ENCODE assay signal across 25 mouse cellular contexts in genomic region chr2:104253341-104253740, GRCm38 (mm10).
"Had no signal": no experiment of that assay in that cellular context is flagged by ENCODE, and none has a peak within 500 bp of the region (broad histone marks: within the 10 kb centered on the region; RNA-seq: fewer than 3 reads in every experiment).

No protein-coding gene starts in this region.

- DNase-seq: gastrocnemius, postnatal 14 days; gastrocnemius, postnatal 36 days; heart, adult 11 months; heart, adult 2 months; heart, postnatal 14 days; heart, postnatal 36 days; kidney, adult 11 months; kidney, adult 2 months; kidney, adult 9 months; kidney, postnatal 14 days; kidney, postnatal 36 days; layer of hippocampus, postnatal 36 days; left cerebral cortex, postnatal 4 days had no signal

- ATAC-seq: hindbrain, postnatal 0 days; intestine, embryonic 16.5 days; liver, embryonic 12.5 days had no signal

- H3K27ac ChIP-seq: heart, adult 2 months; heart, embryonic 13.5 days; heart, embryonic 15.5 days; hindbrain, embryonic 13.5 days; hindbrain, embryonic 15.5 days; hindbrain, postnatal 0 days; kidney, embryonic 15.5 days; kidney, postnatal 0 days; limb, embryonic 13.5 days; limb, embryonic 15.5 days; liver, embryonic 12.5 days; liver, embryonic 14.5 days had no signal

- H3K4me3 ChIP-seq: heart, adult 2 months; heart, embryonic 13.5 days; heart, embryonic 15.5 days; hindbrain, embryonic 13.5 days; hindbrain, embryonic 15.5 days; kidney, embryonic 15.5 days; limb, embryonic 13.5 days; limb, embryonic 15.5 days; liver, embryonic 12.5 days had no signal
